Mouse (Mus musculus) heart, embryonic 12.5 days (tissue): ENCODE results near the gene Ndst2. TPM values are rescaled to one million over a fixed set of nuclear protein-coding genes. Genes with fewer than 3 reads are reported as not detected.

ENCODE experiments used
- ATAC-seq: fragments of 200-750 bp; cut with Nextera tagmentation; 2 replicates; pipeline ENCODE4 v1.8.0; 2017; ENCODE audit warnings: moderate TSS enrichment, moderate library complexity; ENCODE audit not compliant: insufficient number of reproducible peaks, low FRiP score
- H3K27ac ChIP-seq: fragments of 300-500 bp; sonication (generic); 2 replicates; pipeline ENCODE4 v1.5.1; 2016; ENCODE audit warnings: mild to moderate bottlenecking, moderate library complexity; ENCODE audit not compliant: poor library complexity, severe bottlenecking
- H3K27me3 ChIP-seq: fragments of 300-500 bp; sonication (generic); replicated peaks from 2 replicates; pipeline ENCODE4 v1.6.1; 2016; ENCODE audit warnings: mild to moderate bottlenecking, moderate library complexity
- H3K36me3 ChIP-seq: fragments of 300-500 bp; sonication (generic); 2 replicates; pipeline ENCODE4 v1.6.1; 2016; ENCODE audit warnings: mild to moderate bottlenecking, moderate library complexity
- H3K4me1 ChIP-seq: fragments of 300-500 bp; sonication (generic); replicated peaks from 2 replicates; pipeline ENCODE4 v1.6.1; 2016; ENCODE audit warnings: mild to moderate bottlenecking
- H3K4me2 ChIP-seq: fragments of 300-500 bp; sonication (generic); 2 replicates; pipeline ENCODE4 v1.6.1; 2016; ENCODE audit warnings: mild to moderate bottlenecking, moderate library complexity
- H3K4me3 ChIP-seq: fragments of 300-500 bp; sonication (generic); 2 replicates; pipeline ENCODE4 v1.5.1; 2016; ENCODE audit warnings: mild to moderate bottlenecking
- H3K9ac ChIP-seq: fragments of 300-500 bp; sonication (generic); 2 replicates; pipeline ENCODE4 v1.6.1; 2016; ENCODE audit warnings: mild to moderate bottlenecking, moderate library complexity
- H3K9me3 ChIP-seq: fragments of 300-500 bp; sonication (generic); replicated peaks from 2 replicates; pipeline ENCODE4 v1.6.1; 2016; ENCODE audit warnings: mild to moderate bottlenecking, moderate library complexity
- WGBS: fragments of 180-500 bp; shearing (Covaris S2); methylation state at CpG from one replicate; pipeline ENCODE4 v1.1.7; 2016; 5-methylcytosine and 5-hydroxymethylcytosine counted together
- polyA plus RNA-seq: library from polyadenylated mRNA; unstranded; fragments of >200 nt; fragmentation: Nextera tagmentation; extraction: Ambion mirVana; gene quantifications from 2 replicates; pipeline ENCODE4 v1.2.1, GENCODE M21; 2016

Ndst2 gene
- polyA plus RNA-seq, 1 experiment from 2014 or later: 18.8 TPM

- no peak overlapping the region for H3K27ac ChIP-seq
- H3K27me3 ChIP-seq: no peaks in the 10 kb centered on the region
- no peak overlapping the region for H3K4me3 ChIP-seq
- 0 out of 2 replicates have a peak overlapping the region, but pooled peaks have one; percentile 36 for H3K9ac ChIP-seq
- no peaks in the 10 kb centered on the region for H3K9me3 ChIP-seq
- ATAC-seq: no peak
- peaks cover 66% of the 10 kb centered on the region for H3K4me1 ChIP-seq
- 65% methylated on average over 2 of the region's 2 CpGs for WGBS
- H3K4me2 ChIP-seq: no peak overlapping the region
- peaks cover 31% of the 10 kb centered on the region for H3K36me3 ChIP-seq
Observed at GRCm38 (mm10) chr14:20698515-20698914, 35.8 kb downstream of the Ndst2 start.

- H3K4me1 ChIP-seq: peaks cover 68% of the 10 kb centered on the region
- H3K4me2 ChIP-seq: peak overlapping the region; percentile 88
- WGBS: 13% methylated on average over 1 of the region's 1 CpGs
- H3K27ac ChIP-seq: no peak overlapping the region
- H3K4me3 ChIP-seq: peak overlapping the region; percentile 96
- peaks cover 46% of the 10 kb centered on the region for H3K36me3 ChIP-seq
- no peaks in the 10 kb centered on the region for H3K9me3 ChIP-seq
- no peaks in the 10 kb centered on the region for H3K27me3 ChIP-seq
- H3K9ac ChIP-seq: peak overlapping the region; percentile 97
- ATAC-seq: no peak
Observed at GRCm38 (mm10) chr14:20696986-20697385, 37.4 kb downstream of the Ndst2 start.

GRCm38 (mm10) chr14:20695761-20696520, 38.4 kb downstream of the Ndst2 start:
- peak overlapping the region; percentile 97 for H3K9ac ChIP-seq
- H3K36me3 ChIP-seq: peaks cover 56% of the 10 kb centered on the region
- no peak for ATAC-seq

GRCm38 (mm10) chr14:20694884-20695760, 39.2 kb downstream of the Ndst2 start, which contains the start of gene Fut11:
Fut11 (plus strand) TSS chr14:20694968.
- H3K4me1 ChIP-seq: peaks cover 53% of the 10 kb centered on the region
- peak within 1 kb of the TSS; percentile 88 for H3K4me2 ChIP-seq
- H3K27ac ChIP-seq: peak within 1 kb of the TSS; percentile 99
- under 1% methylated on average over 110 of the region's 111 CpGs for WGBS
- peak within 1 kb of the TSS; percentile 96 for H3K4me3 ChIP-seq
- ATAC-seq: peak; percentile 89
- H3K36me3 ChIP-seq: peaks cover 64% of the 10 kb centered on the region
- H3K27me3 ChIP-seq: no peaks in the 10 kb centered on the region
- H3K9me3 ChIP-seq: no peaks in the 10 kb centered on the region
- peak within 1 kb of the TSS; percentile 97 for H3K9ac ChIP-seq

More at GRCm38 (mm10) chr14:20695761-20696520, 38.4 kb downstream of the Ndst2 start:
- Histone ChIP-seq H3K27me3 (no peaks in the 10 kb centered on the region), H3K4me2 (peak overlapping the region; percentile 88), H3K4me1 (peaks cover 59% of the 10 kb centered on the region), H3K9me3 (no peaks in the 10 kb centered on the region), H3K27ac (peak overlapping the region; percentile 99), H3K4me3 (peak overlapping the region; percentile 96)
- 13% methylated on average over 27 of the region's 27 CpGs for WGBS

- Histone ChIP-seq H3K27ac (peak overlapping the region; percentile 99), H3K4me2 (peak overlapping the region; percentile 88), H3K27me3 (no peaks in the 10 kb centered on the region), H3K4me3 (peak overlapping the region; percentile 96), H3K9ac (peak overlapping the region; percentile 97), H3K9me3 (no peaks in the 10 kb centered on the region), H3K36me3 (peaks cover 72% of the 10 kb centered on the region), H3K4me1 (peaks cover 50% of the 10 kb centered on the region)
- peak; percentile 16 for ATAC-seq
- WGBS: 43% methylated on average over 13 of the region's 13 CpGs
Observed at GRCm38 (mm10) chr14:20694185-20694883, 40.0 kb downstream of the Ndst2 start.

GRCm38 (mm10) chr14:20693589-20694101, 40.7 kb downstream of the Ndst2 start:
- Histone ChIP-seq H3K4me1 (peaks cover 44% of the 10 kb centered on the region), H3K9ac (0 out of 2 replicates have a peak overlapping the region, but pooled peaks have one; percentile 14), H3K36me3 (peaks cover 73% of the 10 kb centered on the region), H3K4me3 (peak overlapping the region; percentile 96; the same call in 1 of the 2 replicates), H3K27ac (peak overlapping the region; percentile 10; the same call in 1 of the 2 replicates), H3K9me3 (no peaks in the 10 kb centered on the region), H3K4me2 (no peak overlapping the region), H3K27me3 (no peaks in the 10 kb centered on the region)
- no peak for ATAC-seq
- WGBS: 86% methylated on average over 10 of the region's 10 CpGs

- H3K9ac ChIP-seq: no peak overlapping the region
- no peak overlapping the region for H3K27ac ChIP-seq
- no peak overlapping the region for H3K4me2 ChIP-seq
- no peaks in the 10 kb centered on the region for H3K9me3 ChIP-seq
- peaks cover 81% of the 10 kb centered on the region for H3K36me3 ChIP-seq
- H3K27me3 ChIP-seq: no peaks in the 10 kb centered on the region
- H3K4me1 ChIP-seq: peaks cover 26% of the 10 kb centered on the region
- H3K4me3 ChIP-seq: no peak overlapping the region
- ATAC-seq: no peak
- 88% methylated on average over 6 of the region's 6 CpGs for WGBS
Observed at GRCm38 (mm10) chr14:20691772-20692171, 42.6 kb downstream of the Ndst2 start.

GRCm38 (mm10) chr14:20689009-20689408, 45.4 kb downstream of the Ndst2 start:
- peaks cover 99% of the 10 kb centered on the region for H3K36me3 ChIP-seq
- H3K4me1 ChIP-seq: peaks cover 8% of the 10 kb centered on the region
- no peaks in the 10 kb centered on the region for H3K27me3 ChIP-seq
- ATAC-seq: no peak
- H3K9ac ChIP-seq: no peak overlapping the region
- no peak overlapping the region for H3K4me2 ChIP-seq
- H3K27ac ChIP-seq: no peak overlapping the region
- no peaks in the 10 kb centered on the region for H3K9me3 ChIP-seq
- H3K4me3 ChIP-seq: no peak overlapping the region
- WGBS: 88% methylated on average over 2 of the region's 2 CpGs

GRCm38 (mm10) chr14:20686576-20686975, 47.8 kb downstream of the Ndst2 start:
- Histone ChIP-seq H3K9ac (no peak overlapping the region), H3K4me3 (no peak overlapping the region), H3K36me3 (peaks cover 98% of the 10 kb centered on the region), H3K27me3 (no peaks in the 10 kb centered on the region), H3K4me2 (no peak overlapping the region), H3K4me1 (peaks cover 10% of the 10 kb centered on the region), H3K9me3 (no peaks in the 10 kb centered on the region), H3K27ac (no peak overlapping the region)
- WGBS: 94% methylated on average over 3 of the region's 3 CpGs
- no peak for ATAC-seq

GRCm38 (mm10) chr14:20682498-20682897, 51.9 kb downstream of the Ndst2 start:
- H3K27ac ChIP-seq: no peak overlapping the region; the same call in 1 of the 2 replicates
- WGBS: 62% methylated on average over 3 of the region's 3 CpGs

More at GRCm38 (mm10) chr14:20682498-20682897, 51.9 kb downstream of the Ndst2 start:
- peaks cover 10% of the 10 kb centered on the region for H3K4me1 ChIP-seq
- ATAC-seq: peak; percentile 63; the same call in 1 of the 2 replicates
- H3K27me3 ChIP-seq: no peaks in the 10 kb centered on the region
- H3K36me3 ChIP-seq: peaks cover 97% of the 10 kb centered on the region
- no peak overlapping the region for H3K4me2 ChIP-seq
- H3K9me3 ChIP-seq: no peaks in the 10 kb centered on the region
- no peak overlapping the region for H3K4me3 ChIP-seq
- H3K9ac ChIP-seq: no peak overlapping the region
